Comparison of ENCODE assay signal across 9 mouse cellular contexts in genomic region chr11:85640659-85641058, GRCm38 (mm10).
DNase-seq lines count a peak whose midpoint lies in the region; ATAC-seq and TF ChIP-seq lines count a peak whose summit lies in the region.
"Had no signal": no experiment of that assay in that cellular context is flagged by ENCODE, and none has a peak within 500 bp of the region (broad histone marks: within the 10 kb centered on the region; RNA-seq: fewer than 3 reads in every experiment).

No protein-coding gene starts in this region.

- H3K27me3 ChIP-seq in heart, adult 2 months (ENCODE audit: control insufficient read depth, insufficient read depth, low read length) = no peaks in the 10 kb centered on the region
- no peaks in the 10 kb centered on the region for H3K27me3 ChIP-seq in midbrain, embryonic 10.5 days (ENCODE audit: low read depth, poor library complexity, severe bottlenecking)
- H3K27me3 ChIP-seq in midbrain, embryonic 11.5 days (ENCODE audit: control insufficient read depth, insufficient read depth, low read length) = no peaks in the 10 kb centered on the region
- peaks cover 3% of the 10 kb centered on the region; the same call in 1 of the 2 replicates for H3K27me3 ChIP-seq in kidney, postnatal 0 days (ENCODE audit: insufficient read depth, low read length)
- H3K27me3 ChIP-seq in stomach, embryonic 14.5 days (ENCODE audit: control insufficient read depth, insufficient read depth, low read length) = no peaks in the 10 kb centered on the region
- H3K27me3 ChIP-seq: CH12.LX had no signal

- intact Hi-C loops in heart, adult 2 months (cut with DNase I) = loop anchor here (5.0 kb wide), 1 partner anchor 182 kb away; no protein-coding TSS in a partner anchor

- no peak for TF ChIP-seq POLR2A in heart, adult 2 months (IDR thresholded peaks at IDR 0.05; ENCODE audit: insufficient read depth, low read depth, low read length)

- H3K4me3 ChIP-seq in heart, adult 2 months = no peak overlapping the region
- no peak overlapping the region for H3K4me3 ChIP-seq in midbrain, embryonic 10.5 days
- H3K4me3 ChIP-seq in midbrain, embryonic 11.5 days (ENCODE audit: low read depth, low read length) = no peak overlapping the region
- no peak overlapping the region for H3K4me3 ChIP-seq in kidney, postnatal 0 days (replicated peaks; ENCODE audit: low read depth, low read length)
- peak overlapping the region; percentile 5; the same call in 1 of the 2 replicates for H3K4me3 ChIP-seq in stomach, embryonic 14.5 days (ENCODE audit: low read depth, low read length)

- H3K79me2 ChIP-seq in heart, adult 2 months (replicated peaks; ENCODE audit: control insufficient read depth, insufficient read depth, low read length) = no peaks in the 10 kb centered on the region

- no peak for ATAC-seq in midbrain, embryonic 11.5 days (ENCODE audit: low FRiP score)
- ATAC-seq in kidney, postnatal 0 days (replicated peaks; ENCODE audit: low FRiP score, low read depth) = no peak
- peak; percentile 49; the same call in 1 of the 2 replicates for ATAC-seq in stomach, embryonic 14.5 days (ENCODE audit: insufficient number of reproducible peaks, insufficient read depth, low FRiP score, low read depth)

- TF ChIP-seq CTCF in heart, adult 2 months (IDR thresholded peaks at IDR 0.05) = no peak
- TF ChIP-seq CTCF in kidney, postnatal 0 days (IDR thresholded peaks at IDR 0.05; ENCODE audit: low read depth) = no peak

- H3K36me3 ChIP-seq in heart, adult 2 months (ENCODE audit: control insufficient read depth, insufficient read depth, low read length) = no peaks in the 10 kb centered on the region
- H3K36me3 ChIP-seq in midbrain, embryonic 10.5 days = no peaks in the 10 kb centered on the region
- H3K36me3 ChIP-seq in midbrain, embryonic 11.5 days (ENCODE audit: control insufficient read depth, insufficient read depth, low read length) = no peaks in the 10 kb centered on the region
- H3K36me3 ChIP-seq in kidney, postnatal 0 days (ENCODE audit: insufficient read depth, low read length) = no peaks in the 10 kb centered on the region
- no peaks in the 10 kb centered on the region for H3K36me3 ChIP-seq in stomach, embryonic 14.5 days (ENCODE audit: control insufficient read depth, insufficient read depth, low read length)

- H3K4me2 ChIP-seq in midbrain, embryonic 11.5 days = no peak overlapping the region
- H3K4me2 ChIP-seq in kidney, postnatal 0 days (ENCODE audit: low read length) = peak overlapping the region; percentile 37
- peak overlapping the region; percentile 32 for H3K4me2 ChIP-seq in stomach, embryonic 14.5 days (replicated peaks; ENCODE audit: low read depth, low read length)

- H3K27ac ChIP-seq in heart, adult 2 months = no peak overlapping the region
- H3K27ac ChIP-seq in midbrain, embryonic 10.5 days (replicated peaks) = peak overlapping the region; percentile 55; the same call in 1 of the 2 replicates
- no peak overlapping the region; the same call in 1 of the 2 replicates for H3K27ac ChIP-seq in midbrain, embryonic 11.5 days (ENCODE audit: low read depth, low read length)
- H3K27ac ChIP-seq in kidney, postnatal 0 days = peak overlapping the region; percentile 51; the same call in 1 of the 2 replicates
- no peak overlapping the region for H3K27ac ChIP-seq in stomach, embryonic 14.5 days (ENCODE audit: low read length)

- no peak overlapping the region for H3K9ac ChIP-seq in heart, adult 2 months (ENCODE audit: low read depth, low read length)
- no peak overlapping the region; the same call in 1 of the 2 replicates for H3K9ac ChIP-seq in midbrain, embryonic 11.5 days (ENCODE audit: low read length)
- 0 out of 2 replicates have a peak overlapping the region, but pooled peaks have one; percentile 6 for H3K9ac ChIP-seq in kidney, postnatal 0 days (ENCODE audit: low read depth, low read length)
- H3K9ac ChIP-seq in stomach, embryonic 14.5 days (replicated peaks; ENCODE audit: low read depth, low read length) = no peak overlapping the region

- DNase-seq in heart, adult 11 months = peak; percentile 85
- DNase-seq in heart, adult 2 months = no peak
- no peak for DNase-seq in midbrain, embryonic 10.5 days (ENCODE audit: low spot score)
- DNase-seq in midbrain, embryonic 11.5 days (ENCODE audit: low spot score, missing footprints) = no peak
- peak; percentile 77 for DNase-seq in kidney, postnatal 0 days (ENCODE audit: low spot score)
- no peak for DNase-seq in urinary bladder, postnatal 10 days (ENCODE audit: low spot score)
- no peak for DNase-seq in layer of hippocampus, postnatal 25 days (ENCODE audit: extremely low spot score in 1 of 2, low spot score in 1 of 2)

- TF ChIP-seq EP300 in heart, adult 2 months (IDR thresholded peaks at IDR 0.05; ENCODE audit: insufficient read depth, low read depth, low read length) = no peak

- H3K4me1 ChIP-seq in heart, adult 2 months (ENCODE audit: control insufficient read depth, insufficient read depth, low read length) = no peaks in the 10 kb centered on the region; the same call in 1 of the 2 replicates
- peaks cover 58% of the 10 kb centered on the region for H3K4me1 ChIP-seq in midbrain, embryonic 10.5 days
- peaks cover 10% of the 10 kb centered on the region for H3K4me1 ChIP-seq in midbrain, embryonic 11.5 days (ENCODE audit: control insufficient read depth, insufficient read depth, low read length)
- peaks cover 11% of the 10 kb centered on the region for H3K4me1 ChIP-seq in kidney, postnatal 0 days (replicated peaks; ENCODE audit: insufficient read depth, low read length)
- peaks cover 34% of the 10 kb centered on the region for H3K4me1 ChIP-seq in stomach, embryonic 14.5 days (ENCODE audit: control insufficient read depth, insufficient read depth, low read length)

- WGBS in heart, adult 2 months = 58% methylated on average over 5 of the region's 5 CpGs
- 66% methylated on average over 5 of the region's 5 CpGs for WGBS in midbrain, embryonic 10.5 days
- WGBS in midbrain, embryonic 11.5 days = 53% methylated on average over 5 of the region's 5 CpGs
- 15% methylated on average over 5 of the region's 5 CpGs for WGBS in kidney, postnatal 0 days
- WGBS in stomach, embryonic 14.5 days = 19% methylated on average over 5 of the region's 5 CpGs

- H3K9me3 ChIP-seq in midbrain, embryonic 10.5 days (replicated peaks) = no peaks in the 10 kb centered on the region
- H3K9me3 ChIP-seq in midbrain, embryonic 11.5 days (ENCODE audit: control insufficient read depth, low read length) = no peaks in the 10 kb centered on the region
- no peaks in the 10 kb centered on the region for H3K9me3 ChIP-seq in kidney, postnatal 0 days (replicated peaks; ENCODE audit: low read length)
- H3K9me3 ChIP-seq in stomach, embryonic 14.5 days (ENCODE audit: control insufficient read depth, low read depth, low read length) = no peaks in the 10 kb centered on the region

Comparison
In these comparisons a context has a peak if more than half of its experiments do, and no peak if none do; other contexts are left out.
1. DNase-seq: peak in heart, adult 11 months (single experiment) and kidney, postnatal 0 days (single experiment); none in heart, adult 2 months (0 of 2), midbrain, embryonic 10.5 days (single experiment), midbrain, embryonic 11.5 days (single experiment), urinary bladder, postnatal 10 days (single experiment) and layer of hippocampus, postnatal 25 days (0 of 2).
2. H3K27ac ChIP-seq: peak in midbrain, embryonic 10.5 days (single experiment) and kidney, postnatal 0 days (single experiment); none in heart, adult 2 months (single experiment), midbrain, embryonic 11.5 days (single experiment) and stomach, embryonic 14.5 days (single experiment).